Mouse (Mus musculus) intestine, postnatal 0 days (tissue): ENCODE measurements at regions not wholly inside any gene's neighbourhood (a gene's known extent, or its start where the extent isn't known, plus 50 kb on each side); places are given as distances from the start of the nearest gene placed in this dataset.

Source experiments
- ATAC-seq: fragments of 200-750 bp; cut with Nextera tagmentation; 2 replicates; pipeline ENCODE4 v1.8.0; 2017; ENCODE audit warnings: mild to moderate bottlenecking, moderate TSS enrichment, moderate library complexity
- H3K27ac ChIP-seq: fragments of 300-500 bp; sonication (generic); 2 replicates; pipeline ENCODE4 v1.5.1; 2014; ENCODE audit warnings: mild to moderate bottlenecking, low read depth, low read length, moderate library complexity
- H3K27me3 ChIP-seq: fragments of 300-500 bp; sonication (generic); replicated peaks from 2 replicates; pipeline ENCODE4 v1.6.1; 2014; ENCODE audit warnings: low read length, mixed read lengths; ENCODE audit not compliant: control insufficient read depth, insufficient read depth
- H3K36me3 ChIP-seq: fragments of 300-500 bp; sonication (generic); 2 replicates; pipeline ENCODE4 v1.6.1; 2014; ENCODE audit warnings: mild to moderate bottlenecking, moderate library complexity; ENCODE audit not compliant: control insufficient read depth, insufficient read depth
- H3K4me1 ChIP-seq: fragments of 300-500 bp; sonication (generic); replicated peaks from 2 replicates; pipeline ENCODE4 v1.6.1; 2014; ENCODE audit warnings: antibody characterized with exemption, low read length, mixed read lengths; ENCODE audit not compliant: control insufficient read depth, insufficient read depth
- H3K4me2 ChIP-seq: fragments of 300-500 bp; sonication (generic); replicated peaks from 2 replicates; pipeline ENCODE4 v1.6.1; 2014; ENCODE audit warnings: low read depth, mild to moderate bottlenecking, moderate library complexity
- H3K4me3 ChIP-seq: fragments of 300-500 bp; sonication (generic); 2 replicates; pipeline ENCODE4 v1.5.1; 2014; ENCODE audit warnings: low read depth, low read length
- H3K9ac ChIP-seq: fragments of 300-500 bp; sonication (generic); 2 replicates; pipeline ENCODE4 v1.6.1; 2014; ENCODE audit warnings: mild to moderate bottlenecking, low read depth, low read length
- H3K9me3 ChIP-seq: fragments of 300-500 bp; sonication (generic); 2 replicates; pipeline ENCODE4 v1.6.1; 2016; ENCODE audit warnings: mixed run types; ENCODE audit not compliant: control insufficient read depth
- CTCF ChIP-seq: sonication (generic); IDR thresholded peaks from 2 replicates; pipeline ENCODE4 v1.5.1; 2016; ENCODE audit warnings: low read depth, mild to moderate bottlenecking, control low read depth, antibody characterized with exemption, moderate library complexity
- WGBS: fragments of 180-500 bp; shearing (Covaris S2); extraction: QIAGEN DNeasy Blood & Tissue Kit; methylation state at CpG from one replicate; pipeline ENCODE4 v1.1.7; 2014; 5-methylcytosine and 5-hydroxymethylcytosine counted together

- TF ChIP-seq CTCF, result no peak
- H3K27me3 ChIP-seq, result no peaks in the 10 kb centered on the region
- no peak overlapping the region for H3K27ac ChIP-seq
- no peaks in the 10 kb centered on the region for H3K36me3 ChIP-seq
- no peaks in the 10 kb centered on the region for H3K9me3 ChIP-seq
- ATAC-seq, result no peak
- 82% methylated on average over 3 of the region's 3 CpGs for WGBS
- H3K9ac ChIP-seq, result no peak overlapping the region
- H3K4me1 ChIP-seq, result no peaks in the 10 kb centered on the region
- H3K4me2 ChIP-seq, result no peak overlapping the region
- no peak overlapping the region for H3K4me3 ChIP-seq
These were observed 232.4 kb upstream of the Vrk2 start for GRCm38 (mm10) chr11:26826194-26826593.

GRCm38 (mm10) chr11:26824080-26824727 lies 230.4 kb upstream of the Vrk2 start:
- Histone ChIP-seq H3K36me3 (no peaks in the 10 kb centered on the region), H3K27ac (no peak overlapping the region), H3K9ac (no peak overlapping the region), H3K4me2 (no peak overlapping the region), H3K4me3 (no peak overlapping the region), H3K9me3 (no peaks in the 10 kb centered on the region), H3K4me1 (no peaks in the 10 kb centered on the region), H3K27me3 (no peaks in the 10 kb centered on the region)
- WGBS, result 86% methylated on average over 8 of the region's 8 CpGs
- TF ChIP-seq CTCF, result no peak
- ATAC-seq, result no peak

- no peak for ATAC-seq
- Histone ChIP-seq H3K9me3 (no peaks in the 10 kb centered on the region), H3K27ac (no peak overlapping the region), H3K4me3 (no peak overlapping the region), H3K36me3 (no peaks in the 10 kb centered on the region), H3K27me3 (no peaks in the 10 kb centered on the region), H3K4me2 (no peak overlapping the region), H3K9ac (no peak overlapping the region), H3K4me1 (no peaks in the 10 kb centered on the region)
- no peak for TF ChIP-seq CTCF
- 57% methylated on average over 1 of the region's 1 CpGs for WGBS
These were observed 227.3 kb upstream of the Vrk2 start for GRCm38 (mm10) chr11:26821091-26821490.

- no peak for ATAC-seq
- Histone ChIP-seq H3K4me3 (no peak overlapping the region), H3K27me3 (no peaks in the 10 kb centered on the region), H3K9me3 (no peaks in the 10 kb centered on the region), H3K36me3 (no peaks in the 10 kb centered on the region), H3K4me1 (no peaks in the 10 kb centered on the region), H3K4me2 (no peak overlapping the region), H3K9ac (no peak overlapping the region), H3K27ac (no peak overlapping the region)
- TF ChIP-seq CTCF, result no peak
These were observed 223.5 kb upstream of the Vrk2 start for GRCm38 (mm10) chr11:26817316-26817715.

GRCm38 (mm10) chr11:26815104-26815503 lies 221.3 kb upstream of the Vrk2 start:
- Histone ChIP-seq H3K36me3 (no peaks in the 10 kb centered on the region), H3K27me3 (no peaks in the 10 kb centered on the region), H3K27ac (no peak overlapping the region), H3K4me2 (no peak overlapping the region), H3K9me3 (no peaks in the 10 kb centered on the region), H3K4me1 (no peaks in the 10 kb centered on the region), H3K4me3 (no peak overlapping the region), H3K9ac (no peak overlapping the region)
- no peak for TF ChIP-seq CTCF
- no peak for ATAC-seq
- 83% methylated on average over 8 of the region's 8 CpGs for WGBS

GRCm38 (mm10) chr11:26814601-26815000 lies 220.8 kb upstream of the Vrk2 start:
- WGBS, result 85% methylated on average over 3 of the region's 3 CpGs
- H3K4me1 ChIP-seq, result no peaks in the 10 kb centered on the region
- no peak overlapping the region for H3K9ac ChIP-seq
- H3K36me3 ChIP-seq, result no peaks in the 10 kb centered on the region
- H3K27me3 ChIP-seq, result no peaks in the 10 kb centered on the region
- TF ChIP-seq CTCF, result no peak
- no peak overlapping the region for H3K4me3 ChIP-seq
- no peak for ATAC-seq
- H3K27ac ChIP-seq, result no peak overlapping the region
- H3K9me3 ChIP-seq, result no peaks in the 10 kb centered on the region
- H3K4me2 ChIP-seq, result no peak overlapping the region
